Mouse (Mus musculus) C2C12 (cell line): Measurements from ENCODE around the gene Trcg1. TPM values are rescaled to one million over a fixed set of nuclear protein-coding genes. Genes with fewer than 3 reads are reported as not detected.
A peak's percentile ranks its signal among the peaks of the same experiment; 100 is the strongest.

Source experiments
- H3K27me3 ChIP-seq: one replicate; pipeline ENCODE4 v1.6.1; 2011; ENCODE audit not compliant: control insufficient read depth, insufficient read depth, insufficient read length
- H3K36me3 ChIP-seq: one replicate; pipeline ENCODE4 v1.6.1; 2011; ENCODE audit not compliant: control insufficient read depth, insufficient read depth
- H3K4me3 ChIP-seq: one replicate; pipeline ENCODE4 v1.5.1; 2011; ENCODE audit warnings: mild to moderate bottlenecking, control low read depth; ENCODE audit not compliant: poor library complexity, insufficient read depth, severe bottlenecking
- H3K79me2 ChIP-seq: one replicate; pipeline ENCODE4 v1.6.1; 2011; ENCODE audit not compliant: control insufficient read depth, insufficient read depth
- H3K79me3 ChIP-seq: one replicate; pipeline ENCODE4 v1.6.1; 2011; ENCODE audit warnings: low read depth, control low read depth
- H3ac ChIP-seq: one replicate; pipeline ENCODE3; 2011; ENCODE audit warnings: low read depth; ENCODE audit not compliant: control insufficient read depth, insufficient read length
- CEBPB ChIP-seq: IDR thresholded peaks from one replicate; pipeline ENCODE4 v1.6.1; 2011; ENCODE audit warnings: low read depth, mild to moderate bottlenecking, control low read depth, moderate library complexity
- CTCF ChIP-seq: IDR thresholded peaks from one replicate; pipeline ENCODE4 v1.5.1; 2011; ENCODE audit not compliant: control insufficient read depth, insufficient read depth, insufficient read length
- FOSL1 ChIP-seq: IDR thresholded peaks from one replicate; pipeline ENCODE4 v1.8.0; 2011; ENCODE audit warnings: mild to moderate bottlenecking, low read length; ENCODE audit not compliant: poor library complexity, insufficient read depth, severe bottlenecking
- MAX ChIP-seq: IDR thresholded peaks from one replicate; pipeline ENCODE4 v1.6.1; 2011; ENCODE audit warnings: mild to moderate bottlenecking, control low read depth
- MYOD1 ChIP-seq: IDR thresholded peaks from one replicate; pipeline ENCODE4 v1.6.1; 2011; ENCODE audit warnings: low read depth; ENCODE audit not compliant: control insufficient read depth, insufficient read length
- MYOG ChIP-seq: IDR thresholded peaks from one replicate; pipeline ENCODE4 v1.6.1; 2011; ENCODE audit not compliant: control insufficient read depth, insufficient read length; ENCODE audit errors: extremely low read depth
- USF1 ChIP-seq: IDR thresholded peaks from one replicate; pipeline ENCODE4 v1.6.1; 2011; ENCODE audit warnings: low read depth, mild to moderate bottlenecking, control low read depth, moderate library complexity
- polyA plus RNA-seq: library from polyadenylated mRNA; unstranded; fragments of >200 nt; fragmentation: generic; extraction: Trizol; gene quantifications from one replicate; pipeline ENCODE4 v1.2.1, GENCODE M21; 2012; ENCODE audit warnings: missing spikeins

Gene Trcg1
- polyA plus RNA-seq, 1 experiment: not detected

- no peak overlapping the region for H3ac ChIP-seq
- TF ChIP-seq MAX (no peak), USF1 (no peak), MYOD1 (peak; percentile 52), MYOG (no peak), CEBPB (peak; percentile 10)
- no peaks in the 10 kb centered on the region for H3K27me3 ChIP-seq
- no peak overlapping the region for H3K4me3 ChIP-seq
- no peaks in the 10 kb centered on the region for H3K36me3 ChIP-seq
- no peaks in the 10 kb centered on the region for H3K79me3 ChIP-seq
- no peaks in the 10 kb centered on the region for H3K79me2 ChIP-seq
Observed at GRCm38 (mm10) chr9:57272902-57273804, 36.8 kb downstream of the Trcg1 start.

- Histone ChIP-seq H3K79me3 (no peaks in the 10 kb centered on the region), H3K79me2 (no peaks in the 10 kb centered on the region)
Observed at GRCm38 (mm10) chr9:57273805-57274494, 37.6 kb downstream of the Trcg1 start.

GRCm38 (mm10) chr9:57276311-57276710 lies 40.0 kb downstream of the Trcg1 start:
- Histone ChIP-seq H3K79me2 (no peaks in the 10 kb centered on the region), H3ac (no peak overlapping the region), H3K36me3 (no peaks in the 10 kb centered on the region), H3K27me3 (no peaks in the 10 kb centered on the region), H3K79me3 (no peaks in the 10 kb centered on the region), H3K4me3 (no peak overlapping the region)
- TF ChIP-seq CTCF (no peak), USF1 (no peak), MYOG (no peak), MAX (no peak), CEBPB (no peak), MYOD1 (no peak)

More at GRCm38 (mm10) chr9:57273805-57274494, 37.6 kb downstream of the Trcg1 start:
- no peak for TF ChIP-seq MYOG
- TF ChIP-seq FOSL1: no peak
- H3K4me3 ChIP-seq: no peak overlapping the region
- no peaks in the 10 kb centered on the region for H3K27me3 ChIP-seq
- no peak overlapping the region for H3ac ChIP-seq
- no peaks in the 10 kb centered on the region for H3K36me3 ChIP-seq

GRCm38 (mm10) chr9:57278268-57278667 lies 41.9 kb downstream of the Trcg1 start:
- Histone ChIP-seq H3K36me3 (no peaks in the 10 kb centered on the region), H3K79me3 (no peaks in the 10 kb centered on the region)
- no peak for TF ChIP-seq FOSL1
- TF ChIP-seq USF1: no peak
- TF ChIP-seq CTCF: no peak
- TF ChIP-seq MYOG: no peak
- TF ChIP-seq MYOD1: no peak
- TF ChIP-seq CEBPB: no peak
- TF ChIP-seq MAX: no peak

GRCm38 (mm10) chr9:57279441-57279840 lies 43.1 kb downstream of the Trcg1 start:
- Histone ChIP-seq H3K36me3 (no peaks in the 10 kb centered on the region), H3K79me3 (no peaks in the 10 kb centered on the region), H3K4me3 (no peak overlapping the region), H3K27me3 (no peaks in the 10 kb centered on the region), H3ac (no peak overlapping the region), H3K79me2 (no peaks in the 10 kb centered on the region)
- TF ChIP-seq USF1 (no peak), CTCF (no peak), MYOD1 (no peak), CEBPB (no peak), MAX (no peak), FOSL1 (no peak), MYOG (no peak)

More at GRCm38 (mm10) chr9:57278268-57278667, 41.9 kb downstream of the Trcg1 start:
- no peak overlapping the region for H3K4me3 ChIP-seq
- H3ac ChIP-seq: no peak overlapping the region
- H3K79me2 ChIP-seq: no peaks in the 10 kb centered on the region
- no peaks in the 10 kb centered on the region for H3K27me3 ChIP-seq
